Mouse (Mus musculus) megakaryocyte, adult 5-6 weeks (primary cell): ENCODE data around the gene Myof. TPM values are rescaled to one million over a fixed set of nuclear protein-coding genes. Genes with fewer than 3 reads are reported as not detected.

ENCODE experiments used
- ATAC-seq: 2 replicates; pipeline ENCODE4 v1.8.0; 2016; ENCODE audit warnings: mild to moderate bottlenecking, inconsistent platforms; ENCODE audit not compliant: poor library complexity, severe bottlenecking
- total RNA-seq, 2 experiments: library from RNA; stranded (forward) in 1 of 2; stranded (reverse) in 1 of 2; fragments of 153-499, 151-499 nt in 1 of 2; fragments of 221-1000, 200-1000 nt in 1 of 2; gene quantifications; 2 replicates each; pipeline versions ENCODE4 v1.2.3 to v1.2.4; 2015 to 2017

Gene Myof
- total RNA-seq, 2 experiments from 2014 or later = 9.0 to 11.1 TPM

- peak; percentile 93 for ATAC-seq
Observed at GRCm38 (mm10) chr19:37955425-37956001, 87.9 kb downstream of the Myof start.

GRCm38 (mm10) chr19:37954772-37955171 lies 88.6 kb downstream of the Myof start:
- no peak for ATAC-seq

- no peak for ATAC-seq
Observed at GRCm38 (mm10) chr19:37954236-37954635, 89.1 kb downstream of the Myof start.

- ATAC-seq = no peak
Observed at GRCm38 (mm10) chr19:37946696-37947095, 96.7 kb downstream of the Myof start.

GRCm38 (mm10) chr19:37946053-37946452 lies 97.3 kb downstream of the Myof start:
- no peak for ATAC-seq

GRCm38 (mm10) chr19:37939203-37939602 lies 104.2 kb downstream of the Myof start:
- ATAC-seq = peak; percentile 62

GRCm38 (mm10) chr19:37937092-37937491 lies 106.3 kb downstream of the Myof start:
- ATAC-seq = no peak

GRCm38 (mm10) chr19:37934640-37935039 lies 108.7 kb downstream of the Myof start:
- no peak for ATAC-seq

- no peak for ATAC-seq
Observed at GRCm38 (mm10) chr19:37932198-37932597, 111.2 kb downstream of the Myof start.

- ATAC-seq = no peak
Observed at GRCm38 (mm10) chr19:37927911-37928310, 115.5 kb downstream of the Myof start.

- ATAC-seq = peak; percentile 86
Observed at GRCm38 (mm10) chr19:37925323-37925722, 118.1 kb downstream of the Myof start.

GRCm38 (mm10) chr19:37924266-37924665 lies 119.1 kb downstream of the Myof start:
- ATAC-seq = no peak

- ATAC-seq = no peak
Observed at GRCm38 (mm10) chr19:37921098-37921497, 122.3 kb downstream of the Myof start.

- ATAC-seq = no peak
Observed at GRCm38 (mm10) chr19:37918515-37918932, 124.9 kb downstream of the Myof start.

- ATAC-seq = no peak
Observed at GRCm38 (mm10) chr19:37914261-37914660, 129.1 kb downstream of the Myof start.

GRCm38 (mm10) chr19:37912501-37912900 lies 130.9 kb downstream of the Myof start:
- ATAC-seq = no peak

- no peak for ATAC-seq
Observed at GRCm38 (mm10) chr19:37909830-37910261, 133.5 kb downstream of the Myof start.

- ATAC-seq = no peak
Observed at GRCm38 (mm10) chr19:37907451-37908320, 135.7 kb downstream of the Myof start.

GRCm38 (mm10) chr19:37906916-37907315 lies 136.5 kb downstream of the Myof start:
- ATAC-seq = no peak

GRCm38 (mm10) chr19:37896081-37896480 lies 147.3 kb downstream of the Myof start:
- no peak for ATAC-seq

- ATAC-seq = no peak
Observed at GRCm38 (mm10) chr19:37891006-37891405, 152.4 kb downstream of the Myof start.
